ENCODE assay signal across 7 mouse cellular contexts in genomic region chr17:3081512-3082100, GRCm38 (mm10). TPM values are rescaled to one million over a fixed set of nuclear protein-coding genes. Genes with fewer than 3 reads are reported as not detected.
DNase-seq lines count a peak whose midpoint lies in the region; ATAC-seq and TF ChIP-seq lines count a peak whose summit lies in the region.
"Not testable (repeated sequence)": the region's sequence is repeated elsewhere in the genome, so short reads cannot be mapped to it uniquely, and the experiment has no call there.

No protein-coding gene starts in this region.

- not testable (repeated sequence) for TF ChIP-seq EP300 in liver, embryonic 14.5 days (IDR thresholded peaks at IDR 0.05; ENCODE audit: low read depth)

- H3K4me1 ChIP-seq in hindbrain, embryonic 14.5 days (replicated peaks; ENCODE audit: control insufficient read depth, insufficient read depth, low read length); liver, embryonic 14.5 days (replicated peaks; ENCODE audit: control insufficient read depth in 2 of 2, insufficient read depth in 2 of 2, low read length in 1 of 2); midbrain, embryonic 16.5 days (ENCODE audit: control insufficient read depth, insufficient read depth, low read length): not testable (repeated sequence)

- H3K27me3 ChIP-seq in hindbrain, embryonic 14.5 days (ENCODE audit: control insufficient read depth, insufficient read depth, low read length); liver, embryonic 14.5 days (ENCODE audit: control insufficient read depth, insufficient read depth, low read length); midbrain, embryonic 16.5 days (ENCODE audit: control insufficient read depth, insufficient read depth, low read depth, low read length): not testable (repeated sequence)

- H3K4me2 ChIP-seq in hindbrain, embryonic 14.5 days (replicated peaks); liver, embryonic 14.5 days (ENCODE audit: low read depth); midbrain, embryonic 16.5 days (ENCODE audit: low read length): not testable (repeated sequence)

- WGBS in hindbrain, embryonic 14.5 days, result 87% methylated on average over 2 of the region's 3 CpGs
- 56% methylated on average over 2 of the region's 3 CpGs for WGBS in liver, embryonic 14.5 days (ENCODE audit: insufficient replicate concordance)
- 86% methylated on average over 2 of the region's 3 CpGs for WGBS in midbrain, embryonic 16.5 days

- ATAC-seq in common myeloid progenitor, adult 5-6 weeks (replicated peaks; ENCODE audit: low read depth, poor library complexity, severe bottlenecking), result peak; percentile 15
- ATAC-seq in hindbrain, embryonic 14.5 days (ENCODE audit: low FRiP score), result peak; percentile 66
- ATAC-seq in liver, embryonic 14.5 days (ENCODE audit: insufficient read depth), result peak; percentile 20
- peak; percentile 19 for ATAC-seq in midbrain, embryonic 16.5 days

- not testable (repeated sequence) for H3K9ac ChIP-seq in hindbrain, embryonic 14.5 days; liver, embryonic 14.5 days (replicated peaks); midbrain, embryonic 16.5 days (ENCODE audit: low read depth, low read length)

- not testable (repeated sequence) for H3K36me3 ChIP-seq in hindbrain, embryonic 14.5 days (replicated peaks; ENCODE audit: control insufficient read depth, insufficient read depth); liver, embryonic 14.5 days (replicated peaks; ENCODE audit: control insufficient read depth, insufficient read depth, low read depth); midbrain, embryonic 16.5 days (ENCODE audit: control insufficient read depth, insufficient read depth, low read length)

- DNase-seq in gastrocnemius, adult 8-10 months (ENCODE audit: low spot score in 2 of 2), result peak; percentile 87 to 94
- DNase-seq in hindbrain, embryonic 14.5 days (ENCODE audit: low spot score); liver, embryonic 14.5 days (ENCODE audit: low read depth in 3 of 3, low spot score in 3 of 3): not testable (repeated sequence)
- peak; percentile 100 for DNase-seq in layer of hippocampus, adult 9-10 months (ENCODE audit: low spot score)
- DNase-seq in spleen, postnatal 36 days (ENCODE audit: low spot score in 2 of 2), result peak; percentile 57 to 68

- H3K27ac ChIP-seq in hindbrain, embryonic 14.5 days; liver, embryonic 14.5 days; midbrain, embryonic 16.5 days (ENCODE audit: low read length): not testable (repeated sequence)

- H3K4me3 ChIP-seq in hindbrain, embryonic 14.5 days (replicated peaks; ENCODE audit: low read length); liver, embryonic 14.5 days (ENCODE audit: insufficient read depth in 1 of 2, low read depth in 2 of 2, low read length in 2 of 2); midbrain, embryonic 16.5 days (ENCODE audit: low read depth, low read length): not testable (repeated sequence)

- not testable (repeated sequence) for TF ChIP-seq CTCF in liver, embryonic 14.5 days (IDR thresholded peaks at IDR 0.05; ENCODE audit: low read depth)

- H3K9me3 ChIP-seq in hindbrain, embryonic 14.5 days (ENCODE audit: control insufficient read depth, low read length); liver, embryonic 14.5 days (ENCODE audit: control insufficient read depth, low read length); midbrain, embryonic 16.5 days (replicated peaks; ENCODE audit: control insufficient read depth, low read length, poor library complexity, severe bottlenecking): not testable (repeated sequence)

RNA-seq across cellular contexts. Expression of gene Scaf8, which starts 33.2 kb away (rescaled TPM):
- total RNA-seq in common myeloid progenitor, adult 5-6 weeks (2017), result 34.0 and 52.3 TPM in 2 replicates
- total RNA-seq in gastrocnemius, adult 8-10 months (2022), result 10 to 100 TPM; 21.0 to 25.8 (median 22.5) TPM
- 19.3 and 21.3 TPM in 2 replicates for polyA plus RNA-seq in hindbrain, embryonic 14.5 days (2014; fragmentation: Nextera tagmentation; extraction: Ambion mirVana)
- 7.4 and 10.1 TPM in 2 replicates for polyA plus RNA-seq in liver, embryonic 14.5 days (2012; rRNA removed)
- 8.2 and 8.8 TPM in 2 replicates for polyA plus RNA-seq in liver, embryonic 14.5 days (2014; fragmentation: Nextera tagmentation; extraction: Ambion mirVana)
- 14.5 and 16.7 TPM in 2 replicates for polyA plus RNA-seq in midbrain, embryonic 16.5 days (2015; fragmentation: Nextera tagmentation; extraction: Ambion mirVana)

Comparison
In these comparisons a context has a peak if more than half of its experiments do, and no peak if none do; other contexts are left out.
1. ATAC-seq: peak in every context shown above with its lines; median percentile 66 in hindbrain, embryonic 14.5 days; 20 in liver, embryonic 14.5 days; 19 in midbrain, embryonic 16.5 days; 15 in common myeloid progenitor, adult 5-6 weeks.